Mouse (Mus musculus): ENCODE data around the gene Cttnbp2nl. TPM values are rescaled to one million over a fixed set of nuclear protein-coding genes. Genes with fewer than 3 reads are reported as not detected.

Gene Cttnbp2nl
- polyA plus RNA-seq, 1 experiment from 2014 or later, result 24.1 TPM

DNA sequence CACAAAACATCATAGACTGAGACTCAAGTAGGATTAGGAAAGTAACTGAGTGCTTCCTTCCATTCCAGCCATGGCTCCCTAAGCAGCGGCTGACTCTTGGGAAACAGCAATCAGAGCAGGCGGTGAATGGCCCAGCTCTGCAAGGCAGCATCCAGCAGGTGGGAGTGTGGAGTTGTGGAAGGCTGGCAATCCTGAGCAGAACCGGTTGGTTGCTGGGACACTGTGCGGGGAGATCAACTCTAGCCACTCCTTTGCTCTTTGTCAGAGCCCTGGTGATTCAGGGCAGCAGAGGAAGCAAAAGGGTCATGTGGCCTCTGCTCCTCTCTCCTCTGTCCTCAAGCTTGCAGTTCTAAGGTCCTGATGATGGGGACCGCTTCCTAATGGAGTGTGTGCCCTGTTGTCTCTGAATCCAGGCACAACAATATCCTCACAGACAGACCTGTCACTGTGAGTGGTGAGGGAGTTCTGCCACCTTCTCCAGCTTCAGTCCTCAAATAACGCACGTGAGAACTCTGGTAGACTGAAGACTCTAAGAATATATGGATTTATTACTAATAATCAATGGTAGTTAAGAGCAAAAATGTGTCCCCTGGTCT, 25.4 kb upstream of the Cttnbp2nl start:
- Histone ChIP-seq H3K9me3 (no peaks in the 10 kb centered on the region), H3K4me3 (no peak overlapping the region), H3K9ac (no peak overlapping the region), H3K4me2 (no peak overlapping the region), H3K27ac (replicated peaks) (no peak overlapping the region), H3K36me3 (no peaks in the 10 kb centered on the region), H3K27me3 (replicated peaks) (0 out of 2 replicates have a peak, but pooled peaks cover 5% of the 10 kb centered on the region), H3K4me1 (0 out of 2 replicates have a peak, but pooled peaks cover 3% of the 10 kb centered on the region)
- 24% methylated on average over 7 of the region's 7 CpGs for WGBS
- ATAC-seq (ENCODE audit: extremely low read depth, insufficient number of reproducible peaks, low FRiP score, low TSS enrichment), result peak; percentile 66; the same call in 1 of the 2 replicates

DNA sequence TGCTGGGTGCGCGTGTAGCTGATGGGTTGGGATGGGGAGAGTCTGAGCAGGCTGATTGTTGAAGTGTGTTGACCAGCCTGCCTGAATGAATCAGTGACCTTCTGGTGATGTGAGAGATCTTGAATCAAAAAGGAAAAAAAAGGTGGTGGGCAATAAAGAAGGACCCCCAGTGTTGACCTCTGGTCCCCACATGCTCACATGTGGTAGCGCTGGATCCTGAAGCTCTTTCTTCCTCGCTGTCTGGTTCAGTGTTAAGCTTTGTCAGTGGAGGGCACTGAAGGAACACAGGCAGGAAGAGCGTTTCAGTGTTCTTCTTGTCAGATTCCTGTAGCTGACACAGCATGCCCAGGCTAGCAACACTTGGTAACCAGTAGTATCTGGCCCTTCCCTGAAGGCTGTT, 22.9 kb upstream of the Cttnbp2nl start:
- WGBS, result 82% methylated on average over 5 of the region's 5 CpGs
- no peak overlapping the region for H3K27ac ChIP-seq (replicated peaks)
- ATAC-seq (ENCODE audit: extremely low read depth, insufficient number of reproducible peaks, low FRiP score, low TSS enrichment), result no peak

DNA sequence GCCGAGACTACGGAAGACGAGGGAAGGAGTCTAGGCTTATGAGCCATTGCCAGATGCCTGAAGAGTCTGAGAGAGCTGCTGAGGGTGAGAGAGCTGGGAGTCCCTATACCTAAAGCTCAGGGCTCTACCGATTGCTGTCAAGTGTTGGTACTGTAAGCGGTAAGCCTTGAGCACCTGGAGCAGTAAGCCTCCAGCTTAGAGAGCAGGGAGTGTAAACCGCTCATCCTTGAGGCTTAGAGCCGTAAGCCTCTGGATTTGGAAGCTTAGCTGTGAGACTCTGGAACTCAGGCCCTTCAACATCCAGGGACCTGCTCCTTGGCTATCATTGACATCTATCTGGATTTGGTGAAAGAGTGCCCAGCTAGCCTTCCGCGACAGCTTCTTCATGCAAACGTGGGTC, 19.6 kb upstream of the Cttnbp2nl start:
- Histone ChIP-seq H3K4me3 (no peak overlapping the region), H3K27ac (replicated peaks) (no peak overlapping the region), H3K36me3 (no peaks in the 10 kb centered on the region), H3K27me3 (replicated peaks) (0 out of 2 replicates have a peak, but pooled peaks cover 3% of the 10 kb centered on the region), H3K4me1 (no peaks in the 10 kb centered on the region), H3K4me2 (no peak overlapping the region), H3K9ac (no peak overlapping the region), H3K9me3 (no peaks in the 10 kb centered on the region)
- 84% methylated on average over 10 of the region's 10 CpGs for WGBS
- no peak for ATAC-seq (ENCODE audit: extremely low read depth, insufficient number of reproducible peaks, low FRiP score, low TSS enrichment)

More for the DNA sequence above, 22.9 kb upstream of the Cttnbp2nl start:
- H3K4me1 ChIP-seq, result 0 out of 2 replicates have a peak, but pooled peaks cover 3% of the 10 kb centered on the region
- H3K4me3 ChIP-seq, result no peak overlapping the region
- H3K36me3 ChIP-seq, result no peaks in the 10 kb centered on the region
- no peak overlapping the region for H3K9ac ChIP-seq
- H3K9me3 ChIP-seq, result no peaks in the 10 kb centered on the region
- 0 out of 2 replicates have a peak, but pooled peaks cover 5% of the 10 kb centered on the region for H3K27me3 ChIP-seq (replicated peaks)
- no peak overlapping the region for H3K4me2 ChIP-seq

GRCm38 (mm10) chr3:105071251-105071650, 18.3 kb upstream of the Cttnbp2nl start:
- 81% methylated on average over 5 of the region's 5 CpGs for WGBS
- no peak for ATAC-seq (ENCODE audit: extremely low read depth, insufficient number of reproducible peaks, low FRiP score, low TSS enrichment)
- H3K4me3 ChIP-seq, result no peak overlapping the region

DNA sequence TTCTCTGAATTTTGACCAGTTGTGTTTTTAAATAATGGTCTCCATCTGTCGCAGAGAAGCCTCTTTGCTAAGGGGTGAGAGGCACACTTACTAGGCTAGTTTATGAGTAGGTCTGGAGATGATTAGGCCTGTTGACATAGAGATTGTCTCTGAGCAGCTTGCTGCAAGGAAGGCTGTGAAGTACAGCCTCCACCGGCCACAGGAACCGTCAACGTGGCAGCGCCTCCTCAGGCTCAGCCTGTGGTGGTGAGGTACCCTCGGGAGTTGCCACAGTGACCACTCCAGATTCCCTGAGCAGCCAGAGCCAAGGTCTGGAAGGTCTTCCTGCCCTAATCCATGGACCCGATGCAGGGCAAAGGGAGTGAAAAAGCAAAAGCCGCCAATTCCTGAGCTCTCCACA, 17.6 kb upstream of the Cttnbp2nl start:
- 57% methylated on average over 8 of the region's 8 CpGs for WGBS
- ATAC-seq (ENCODE audit: extremely low read depth, insufficient number of reproducible peaks, low FRiP score, low TSS enrichment), result no peak
- H3K27me3 ChIP-seq (replicated peaks), result no peaks in the 10 kb centered on the region

More at GRCm38 (mm10) chr3:105071251-105071650, 18.3 kb upstream of the Cttnbp2nl start:
- Histone ChIP-seq H3K9ac (no peak overlapping the region), H3K36me3 (no peaks in the 10 kb centered on the region), H3K4me1 (no peaks in the 10 kb centered on the region), H3K27me3 (replicated peaks) (no peaks in the 10 kb centered on the region), H3K4me2 (no peak overlapping the region), H3K27ac (replicated peaks) (no peak overlapping the region), H3K9me3 (no peaks in the 10 kb centered on the region; the same call in 1 of the 2 replicates)

DNA sequence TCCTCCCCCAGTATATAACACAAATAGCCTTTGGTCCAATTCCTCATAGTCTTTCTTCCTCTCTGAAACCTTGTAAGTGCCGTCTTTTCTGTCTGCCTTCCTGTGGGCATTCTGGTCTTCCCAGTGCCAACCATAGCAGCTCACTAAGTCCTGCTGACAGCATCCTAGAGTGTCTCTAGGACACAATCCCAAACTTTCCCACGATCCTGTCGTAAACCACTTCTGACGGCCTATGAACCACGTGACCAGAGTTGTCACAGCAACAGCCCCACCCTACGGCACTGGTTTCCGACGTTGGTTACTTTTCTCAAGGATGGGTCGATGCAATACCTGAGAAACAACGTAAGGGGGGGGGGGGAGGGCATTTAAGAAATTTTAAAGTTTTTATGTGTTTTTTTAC, 13.6 kb upstream of the Cttnbp2nl start, which contains the start of gene 4930564D02Rik:
Gene 4930564D02Rik, plus strand, starts transcription at position 301 of the 400 bp plus-strand sequence.
- WGBS, result 77% methylated on average over 10 of the region's 10 CpGs
- H3K27ac ChIP-seq (replicated peaks), result no peak within 1 kb of the TSS

More for the DNA sequence above, 17.6 kb upstream of the Cttnbp2nl start:
- Histone ChIP-seq H3K9ac (no peak overlapping the region), H3K36me3 (no peaks in the 10 kb centered on the region), H3K4me1 (no peaks in the 10 kb centered on the region), H3K4me3 (no peak overlapping the region), H3K9me3 (no peaks in the 10 kb centered on the region; the same call in 1 of the 2 replicates), H3K27ac (replicated peaks) (no peak overlapping the region), H3K4me2 (no peak overlapping the region)

GRCm38 (mm10) chr3:105062676-105063075, 9.7 kb upstream of the Cttnbp2nl start:
- WGBS, result 70% methylated on average over 9 of the region's 9 CpGs
- Histone ChIP-seq H3K4me3 (no peak overlapping the region), H3K4me1 (peaks cover 20% of the 10 kb centered on the region), H3K9ac (no peak overlapping the region), H3K36me3 (no peaks in the 10 kb centered on the region), H3K4me2 (no peak overlapping the region), H3K9me3 (no peaks in the 10 kb centered on the region; the same call in 1 of the 2 replicates), H3K27me3 (replicated peaks) (no peaks in the 10 kb centered on the region), H3K27ac (replicated peaks) (no peak overlapping the region)
- ATAC-seq (ENCODE audit: extremely low read depth, insufficient number of reproducible peaks, low FRiP score, low TSS enrichment), result no peak

More for the DNA sequence above, 13.6 kb upstream of the Cttnbp2nl start, which contains the start of gene 4930564D02Rik:
- no peak within 1 kb of the TSS for H3K4me2 ChIP-seq
- H3K36me3 ChIP-seq, result no peaks in the 10 kb centered on the region
- H3K9ac ChIP-seq, result no peak within 1 kb of the TSS
- no peak within 1 kb of the TSS for H3K4me3 ChIP-seq
- H3K27me3 ChIP-seq (replicated peaks), result no peaks in the 10 kb centered on the region
- ATAC-seq (ENCODE audit: extremely low read depth, insufficient number of reproducible peaks, low FRiP score, low TSS enrichment), result no peak
- no peaks in the 10 kb centered on the region; the same call in 1 of the 2 replicates for H3K9me3 ChIP-seq
- H3K4me1 ChIP-seq, result no peaks in the 10 kb centered on the region

GRCm38 (mm10) chr3:105061991-105062390, 9.0 kb upstream of the Cttnbp2nl start:
- Histone ChIP-seq H3K27ac (replicated peaks) (no peak overlapping the region), H3K9ac (no peak overlapping the region), H3K4me2 (no peak overlapping the region), H3K9me3 (no peaks in the 10 kb centered on the region; the same call in 1 of the 2 replicates), H3K4me1 (peaks cover 20% of the 10 kb centered on the region), H3K4me3 (no peak overlapping the region), H3K27me3 (replicated peaks) (no peaks in the 10 kb centered on the region), H3K36me3 (no peaks in the 10 kb centered on the region)
- no peak for ATAC-seq (ENCODE audit: extremely low read depth, insufficient number of reproducible peaks, low FRiP score, low TSS enrichment)
- 56% methylated on average over 1 of the region's 1 CpGs for WGBS

GRCm38 (mm10) chr3:105061496-105061895, 8.6 kb upstream of the Cttnbp2nl start:
- H3K4me1 ChIP-seq, result peaks cover 20% of the 10 kb centered on the region
- H3K9ac ChIP-seq, result no peak overlapping the region
- H3K36me3 ChIP-seq, result no peaks in the 10 kb centered on the region
- H3K9me3 ChIP-seq, result no peaks in the 10 kb centered on the region
- H3K27me3 ChIP-seq (replicated peaks), result no peaks in the 10 kb centered on the region
- no peak overlapping the region for H3K27ac ChIP-seq (replicated peaks)
- 73% methylated on average over 3 of the region's 3 CpGs for WGBS
- no peak overlapping the region for H3K4me2 ChIP-seq
- H3K4me3 ChIP-seq, result no peak overlapping the region
- no peak for ATAC-seq (ENCODE audit: extremely low read depth, insufficient number of reproducible peaks, low FRiP score, low TSS enrichment)

DNA sequence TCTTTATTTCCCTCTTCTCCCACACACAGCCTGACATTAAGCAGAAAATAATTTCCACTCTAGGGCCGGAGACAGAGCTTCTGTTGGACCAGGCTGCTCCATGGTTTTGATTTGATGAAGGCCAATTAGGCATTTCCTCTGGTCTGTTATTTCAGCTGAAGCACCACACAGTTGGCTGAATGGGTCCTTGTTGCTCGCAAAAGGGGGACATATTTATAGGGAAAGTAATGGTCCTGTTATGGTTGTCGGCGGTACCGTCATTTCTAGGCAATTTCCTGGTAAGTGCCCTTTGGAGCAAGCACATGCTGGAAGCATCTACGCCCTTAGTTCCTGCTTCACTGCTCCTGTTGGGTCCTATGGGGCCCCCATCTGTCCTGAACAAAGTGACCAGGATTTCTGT, 8.0 kb upstream of the Cttnbp2nl start:
- 68% methylated on average over 6 of the region's 6 CpGs for WGBS
- H3K4me3 ChIP-seq, result no peak overlapping the region
- no peak overlapping the region for H3K4me2 ChIP-seq
- H3K9ac ChIP-seq, result no peak overlapping the region
- H3K4me1 ChIP-seq, result peaks cover 21% of the 10 kb centered on the region
- no peak for ATAC-seq (ENCODE audit: extremely low read depth, insufficient number of reproducible peaks, low FRiP score, low TSS enrichment)
- no peaks in the 10 kb centered on the region for H3K9me3 ChIP-seq
- H3K27me3 ChIP-seq (replicated peaks), result no peaks in the 10 kb centered on the region
- H3K27ac ChIP-seq (replicated peaks), result no peak overlapping the region
- no peaks in the 10 kb centered on the region for H3K36me3 ChIP-seq

GRCm38 (mm10) chr3:105059911-105060310, 7.0 kb upstream of the Cttnbp2nl start:
- no peak overlapping the region for H3K4me2 ChIP-seq
- no peak overlapping the region for H3K27ac ChIP-seq (replicated peaks)
- H3K9ac ChIP-seq, result no peak overlapping the region
- H3K36me3 ChIP-seq, result no peaks in the 10 kb centered on the region
- H3K9me3 ChIP-seq, result no peaks in the 10 kb centered on the region
- ATAC-seq (ENCODE audit: extremely low read depth, insufficient number of reproducible peaks, low FRiP score, low TSS enrichment), result no peak
- H3K4me3 ChIP-seq, result no peak overlapping the region
- 23% methylated on average over 7 of the region's 7 CpGs for WGBS
- no peaks in the 10 kb centered on the region for H3K27me3 ChIP-seq (replicated peaks)
- peaks cover 32% of the 10 kb centered on the region for H3K4me1 ChIP-seq

Data from heart, embryonic 13.5 days (tissue).